ENCODE assay signal across 11 mouse cellular contexts in genomic region chr3:27573458-27573857, GRCm38 (mm10).
DNase-seq lines count a peak whose midpoint lies in the region; ATAC-seq and TF ChIP-seq lines count a peak whose summit lies in the region.
"Had no signal": no experiment of that assay in that cellular context is flagged by ENCODE, and none has a peak within 500 bp of the region (broad histone marks: within the 10 kb centered on the region; RNA-seq: fewer than 3 reads in every experiment).

No protein-coding gene starts in this region.

- TF ChIP-seq CTCF in hindbrain, postnatal 0 days (IDR thresholded peaks at IDR 0.05; ENCODE audit: low read depth): no peak

- H3K4me1 ChIP-seq in embryonic facial prominence, embryonic 14.5 days (ENCODE audit: control insufficient read depth, insufficient read depth, low read length): peaks cover 11% of the 10 kb centered on the region
- H3K4me1 ChIP-seq in hindbrain, postnatal 0 days (ENCODE audit: insufficient read depth, low read length): no peaks in the 10 kb centered on the region
- H3K4me1 ChIP-seq in neural tube, embryonic 12.5 days: peaks cover 23% of the 10 kb centered on the region

- H3K4me3 ChIP-seq in embryonic facial prominence, embryonic 14.5 days (ENCODE audit: low read depth, low read length): no peak overlapping the region
- no peak overlapping the region for H3K4me3 ChIP-seq in hindbrain, postnatal 0 days (ENCODE audit: low read length)
- no peak overlapping the region for H3K4me3 ChIP-seq in neural tube, embryonic 12.5 days

- H3K9me3 ChIP-seq in embryonic facial prominence, embryonic 14.5 days (ENCODE audit: control insufficient read depth, low read length): no peaks in the 10 kb centered on the region
- no peaks in the 10 kb centered on the region for H3K9me3 ChIP-seq in hindbrain, postnatal 0 days (ENCODE audit: low read length)
- H3K9me3 ChIP-seq in neural tube, embryonic 12.5 days: no peaks in the 10 kb centered on the region

- DNase-seq in layer of hippocampus, postnatal 10 days (ENCODE audit: low spot score in 2 of 2): peak; percentile 29 to 34
- DNase-seq in layer of hippocampus, adult 11-12 months (ENCODE audit: low spot score): no peak
- peak; percentile 39 for DNase-seq in embryonic facial prominence, embryonic 14.5 days (ENCODE audit: low spot score)
- peak; percentile 74 for DNase-seq in hindbrain, postnatal 0 days (ENCODE audit: low spot score)
- DNase-seq in gastrocnemius, postnatal 4 days (ENCODE audit: low spot score in 2 of 2): no peak
- no peak for DNase-seq in adrenal gland, postnatal 4 days (ENCODE audit: low spot score in 2 of 2)
- DNase-seq: cerebellum, adult 9-10 months; kidney, adult 18-20 months had no signal

- 47% methylated on average over 11 of the region's 11 CpGs for WGBS in embryonic facial prominence, embryonic 14.5 days
- WGBS in hindbrain, postnatal 0 days: 31% methylated on average over 11 of the region's 11 CpGs
- 10% methylated on average over 11 of the region's 11 CpGs for WGBS in neural tube, embryonic 12.5 days

- H3K36me3 ChIP-seq in embryonic facial prominence, embryonic 14.5 days (ENCODE audit: control insufficient read depth, insufficient read depth, low read length): no peaks in the 10 kb centered on the region
- no peaks in the 10 kb centered on the region for H3K36me3 ChIP-seq in hindbrain, postnatal 0 days (ENCODE audit: insufficient read depth, low read length)
- H3K36me3 ChIP-seq in neural tube, embryonic 12.5 days: no peaks in the 10 kb centered on the region

- H3K9ac ChIP-seq in embryonic facial prominence, embryonic 14.5 days (ENCODE audit: low read depth, low read length): no peak overlapping the region
- no peak overlapping the region for H3K9ac ChIP-seq in hindbrain, postnatal 0 days (replicated peaks; ENCODE audit: low read length)
- no peak overlapping the region for H3K9ac ChIP-seq in neural tube, embryonic 12.5 days

- ATAC-seq in embryonic facial prominence, embryonic 14.5 days (ENCODE audit: low read depth): no peak
- peak; percentile 89 for ATAC-seq in hindbrain, postnatal 0 days
- ATAC-seq in neural tube, embryonic 12.5 days (ENCODE audit: low FRiP score, low read depth): peak; percentile 74
- no peak for ATAC-seq in granulocyte monocyte progenitor cell, adult 5-6 weeks (replicated peaks; ENCODE audit: poor library complexity, severe bottlenecking)
- ATAC-seq: CD4-positive, CD25-positive, alpha-beta regulatory T cell, adult 4 months had no signal

- no peaks in the 10 kb centered on the region for H3K27me3 ChIP-seq in embryonic facial prominence, embryonic 14.5 days (replicated peaks; ENCODE audit: control insufficient read depth, insufficient read depth, low read length)
- no peaks in the 10 kb centered on the region for H3K27me3 ChIP-seq in hindbrain, postnatal 0 days (ENCODE audit: insufficient read depth, low read length)
- H3K27me3 ChIP-seq in neural tube, embryonic 12.5 days (replicated peaks): no peaks in the 10 kb centered on the region

- no peak overlapping the region for H3K4me2 ChIP-seq in embryonic facial prominence, embryonic 14.5 days (ENCODE audit: low read depth, low read length)
- H3K4me2 ChIP-seq in hindbrain, postnatal 0 days (ENCODE audit: low read depth, low read length): no peak overlapping the region
- H3K4me2 ChIP-seq in neural tube, embryonic 12.5 days (replicated peaks): 0 out of 2 replicates have a peak overlapping the region, but pooled peaks have one; percentile 2

- H3K27ac ChIP-seq in embryonic facial prominence, embryonic 14.5 days (replicated peaks; ENCODE audit: low read depth, low read length): peak overlapping the region; percentile 57
- H3K27ac ChIP-seq in hindbrain, postnatal 0 days: peak overlapping the region; percentile 59; the same call in 1 of the 2 replicates
- H3K27ac ChIP-seq in neural tube, embryonic 12.5 days: no peak overlapping the region

Comparison
In these comparisons a context has a peak if more than half of its experiments do, and no peak if none do; other contexts are left out.
1. DNase-seq: peak in layer of hippocampus, postnatal 10 days (2 of 2), embryonic facial prominence, embryonic 14.5 days (single experiment) and hindbrain, postnatal 0 days (single experiment); none in layer of hippocampus, adult 11-12 months (single experiment), gastrocnemius, postnatal 4 days (0 of 2) and adrenal gland, postnatal 4 days (0 of 2).
2. ATAC-seq: peak in hindbrain, postnatal 0 days (single experiment) and neural tube, embryonic 12.5 days (single experiment); none in embryonic facial prominence, embryonic 14.5 days (single experiment) and granulocyte monocyte progenitor cell, adult 5-6 weeks (single experiment).